Comparison of ENCODE assay signal across 14 mouse cellular contexts in the genomic region with DNA sequence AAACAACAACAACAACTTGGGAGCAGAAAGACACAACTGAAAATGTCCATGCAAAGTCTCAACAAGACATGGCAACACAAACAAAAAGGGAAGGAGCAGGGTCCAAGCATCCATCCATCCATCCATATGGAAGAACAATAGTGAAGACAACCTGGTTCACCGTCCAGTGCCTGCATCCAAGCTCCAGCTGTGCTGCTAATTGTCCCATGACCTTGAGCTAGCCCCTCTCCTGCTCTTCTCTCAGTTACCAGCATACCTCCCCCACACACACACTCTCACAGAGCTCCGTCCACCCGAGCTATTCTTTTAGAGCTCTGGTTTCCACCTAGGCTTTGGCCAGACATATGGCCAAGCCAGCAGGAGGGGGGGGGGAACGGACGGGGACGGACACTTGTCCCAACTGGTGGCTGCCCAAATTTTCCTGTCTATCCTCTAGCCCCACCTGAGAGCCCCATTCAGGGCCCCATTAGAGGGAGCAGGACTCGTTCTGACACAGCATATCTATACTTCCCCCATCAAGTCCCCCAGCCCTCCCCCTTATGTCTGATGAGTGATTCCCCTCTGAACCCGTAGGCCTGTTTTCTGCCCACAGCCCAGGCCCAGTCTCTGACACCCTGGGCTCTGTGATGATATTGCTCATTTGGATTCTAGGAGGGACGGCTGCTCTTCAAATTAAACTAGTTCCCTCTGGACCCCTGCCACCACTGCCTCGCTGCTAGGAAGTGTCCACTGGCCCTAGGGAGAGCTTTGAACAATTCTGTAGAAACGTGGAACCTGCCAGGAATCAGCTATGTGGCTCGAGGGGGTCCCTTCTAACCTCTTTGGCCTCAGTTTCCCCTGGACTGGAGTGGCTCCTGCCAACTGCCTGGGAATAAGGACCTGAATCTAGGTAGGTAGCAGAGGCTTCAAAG. TPM values are rescaled to one million over a fixed set of nuclear protein-coding genes. Genes with fewer than 3 reads are reported as not detected.
DNase-seq lines count a peak whose midpoint lies in the region; ATAC-seq and TF ChIP-seq lines count a peak whose summit lies in the region.
"Had no signal": no experiment of that assay in that cellular context is flagged by ENCODE, and none has a peak within 500 bp of the region (broad histone marks: within the 10 kb centered on the region; RNA-seq: fewer than 3 reads in every experiment).

No protein-coding gene starts in this region.

- H3K9ac ChIP-seq in lung, embryonic 14.5 days, result no peak overlapping the region
- H3K9ac ChIP-seq in lung, postnatal 0 days (replicated peaks; ENCODE audit: low read depth), result no peak overlapping the region

- peaks cover 22% of the 10 kb centered on the region for H3K4me1 ChIP-seq in lung, embryonic 14.5 days (ENCODE audit: insufficient read depth)
- H3K4me1 ChIP-seq in lung, postnatal 0 days (ENCODE audit: insufficient read depth, low read depth, low read length), result peaks cover 3% of the 10 kb centered on the region; the same call in 1 of the 2 replicates
- H3K4me1 ChIP-seq in embryonic fibroblast, embryonic 13.5 days (ENCODE audit: control insufficient read depth, insufficient read depth, low read length), result peaks cover 8% of the 10 kb centered on the region

- peak; percentile 32 for DNase-seq in gastrocnemius, adult 2 months
- no peak for DNase-seq in gastrocnemius, adult 18-20 months (ENCODE audit: low spot score)
- peak; percentile 52 for DNase-seq in lung, embryonic 14.5 days
- no peak for DNase-seq in lung, postnatal 0 days (ENCODE audit: low spot score)
- DNase-seq in cerebellum, adult 11-12 months, result peak; percentile 23
- no peak for DNase-seq in left cerebral cortex, adult 11 months (ENCODE audit: low spot score)
- no peak for DNase-seq in kidney, adult 11 months
- DNase-seq: adrenal gland, adult 2 months; kidney, postnatal 4 days had no signal

- no peaks in the 10 kb centered on the region for H3K36me3 ChIP-seq in lung, embryonic 14.5 days (ENCODE audit: insufficient read depth)
- no peaks in the 10 kb centered on the region for H3K36me3 ChIP-seq in lung, postnatal 0 days (ENCODE audit: insufficient read depth, low read length)

- TF ChIP-seq POLR2A in embryonic fibroblast, embryonic 13.5 days (IDR thresholded peaks at IDR 0.05; ENCODE audit: low read depth, low read length), result no peak

- ATAC-seq in lung, embryonic 14.5 days (ENCODE audit: insufficient read depth), result peak; percentile 15; the same call in 1 of the 2 replicates
- no peak for ATAC-seq in lung, postnatal 0 days

- H3K9me3 ChIP-seq in lung, embryonic 14.5 days (ENCODE audit: low read depth, low read length), result no peaks in the 10 kb centered on the region
- no peaks in the 10 kb centered on the region for H3K9me3 ChIP-seq in lung, postnatal 0 days (ENCODE audit: low read length)

- H3K4me2 ChIP-seq in lung, embryonic 14.5 days, result no peak overlapping the region
- no peak overlapping the region for H3K4me2 ChIP-seq in lung, postnatal 0 days (replicated peaks; ENCODE audit: low read depth, low read length)

- intact Hi-C loops in gastrocnemius, adult 2 months (cut with DNase I), result loop anchor here (5.0 kb wide), 2 partner anchors 43 to 603 kb away; no protein-coding TSS in a partner anchor

- no peak for TF ChIP-seq EP300 in lung, postnatal 0 days (IDR thresholded peaks at IDR 0.05)

- H3K4me3 ChIP-seq in gastrocnemius, adult 2 months, result no peak overlapping the region
- H3K4me3 ChIP-seq in lung, embryonic 14.5 days (ENCODE audit: low read depth, low read length), result no peak overlapping the region
- no peak overlapping the region for H3K4me3 ChIP-seq in lung, postnatal 0 days (ENCODE audit: low read depth, low read length)
- no peak overlapping the region for H3K4me3 ChIP-seq in embryonic fibroblast, embryonic 13.5 days (ENCODE audit: insufficient read depth, low read length)

- no peaks in the 10 kb centered on the region for H3K27me3 ChIP-seq in lung, embryonic 14.5 days (ENCODE audit: insufficient read depth, low read length)
- no peaks in the 10 kb centered on the region for H3K27me3 ChIP-seq in lung, postnatal 0 days (replicated peaks; ENCODE audit: insufficient read depth, low read length)

- peak overlapping the region; percentile 61 for H3K27ac ChIP-seq in gastrocnemius, adult 2 months
- H3K27ac ChIP-seq in lung, embryonic 14.5 days (ENCODE audit: low read depth), result peak overlapping the region; percentile 10; the same call in 1 of the 2 replicates
- no peak overlapping the region for H3K27ac ChIP-seq in lung, postnatal 0 days (ENCODE audit: low read length)
- H3K27ac ChIP-seq in embryonic fibroblast, embryonic 13.5 days (ENCODE audit: insufficient read depth, low read length), result 0 out of 2 replicates have a peak overlapping the region, but pooled peaks have one; percentile 17

- no peak for TF ChIP-seq CTCF in gastrocnemius, adult 2 months (IDR thresholded peaks at IDR 0.05)
- TF ChIP-seq CTCF in lung, embryonic 14.5 days (IDR thresholded peaks at IDR 0.05; ENCODE audit: low read depth), result no peak
- TF ChIP-seq CTCF in lung, postnatal 0 days (IDR thresholded peaks at IDR 0.05), result no peak
- TF ChIP-seq CTCF in embryonic fibroblast, embryonic 13.5 days (IDR thresholded peaks at IDR 0.05; ENCODE audit: borderline replicate concordance, insufficient read depth, low read length), result no peak

- 50% methylated on average over 12 of the region's 12 CpGs for WGBS in lung, embryonic 14.5 days
- 63% methylated on average over 12 of the region's 12 CpGs for WGBS in lung, postnatal 0 days

RNA-seq across cellular contexts. Expression of a gene that starts 32.4 kb away (rescaled TPM):
- total RNA-seq in gastrocnemius, adult 2 months (2021), result not detected
- under 1 TPM in 1 of 2 experiments, not detected in 1; 0.05 TPM for total RNA-seq in gastrocnemius, adult 18-20 months (2021)
- not detected in 2 replicates for polyA plus RNA-seq in lung, embryonic 14.5 days (2014; fragmentation: Nextera tagmentation; extraction: Ambion mirVana)
- polyA plus RNA-seq in lung, postnatal 0 days (2015; fragmentation: Nextera tagmentation; extraction: Ambion mirVana), result 0.06 and 0.10 TPM in 2 replicates
- polyA plus RNA-seq in embryonic fibroblast, embryonic 13.5 days (2011; ENCODE audit: insufficient read length, low read depth, missing spikeins), result 0.43 and 0.67 TPM in 2 replicates
- polyA plus RNA-seq: embryonic facial prominence, embryonic 14.5 days; heart, embryonic 14.5 days; midbrain, embryonic 16.5 days had no signal

RNA-seq across cellular contexts. Expression of a gene that starts 48.2 kb away (rescaled TPM):
- under 1 TPM; 0.08 to 0.14 TPM for total RNA-seq in gastrocnemius, adult 2 months (2021)
- total RNA-seq in gastrocnemius, adult 18-20 months (2021), result under 1 TPM; 0.14 to 0.47 TPM
- polyA plus RNA-seq in lung, embryonic 14.5 days (2014; fragmentation: Nextera tagmentation; extraction: Ambion mirVana), result 0.54 and 0.79 TPM in 2 replicates
- polyA plus RNA-seq in lung, postnatal 0 days (2015; fragmentation: Nextera tagmentation; extraction: Ambion mirVana), result 1.4 and 2.0 TPM in 2 replicates
- 96.3 and 98.3 TPM in 2 replicates for polyA plus RNA-seq in embryonic fibroblast, embryonic 13.5 days (2011; ENCODE audit: insufficient read length, low read depth, missing spikeins)
- total RNA-seq: neutrophil, adult 5-6 weeks had no signal

Comparison
In these comparisons a context has a peak if more than half of its experiments do, and no peak if none do; other contexts are left out.
1. DNase-seq: peak in gastrocnemius, adult 2 months (single experiment), lung, embryonic 14.5 days (single experiment) and cerebellum, adult 11-12 months (single experiment); none in gastrocnemius, adult 18-20 months (single experiment), lung, postnatal 0 days (single experiment), left cerebral cortex, adult 11 months (single experiment) and kidney, adult 11 months (single experiment).
2. RNA of a gene that starts 48.2 kb away (polyA plus RNA-seq): 96.3 to 98.3 TPM in embryonic fibroblast, embryonic 13.5 days; 1.4 to 2.0 TPM in lung, postnatal 0 days and 0.54 to 0.79 TPM in lung, embryonic 14.5 days; every median in the first group is over 10 times any median in the second.